Mouse (Mus musculus): ENCODE data around the gene Slc25a21. TPM values are rescaled to one million over a fixed set of nuclear protein-coding genes. Genes with fewer than 3 reads are reported as not detected.

Gene Slc25a21
- polyA plus RNA-seq, 1 experiment from 2014 or later, result 0.19 TPM

DNA sequence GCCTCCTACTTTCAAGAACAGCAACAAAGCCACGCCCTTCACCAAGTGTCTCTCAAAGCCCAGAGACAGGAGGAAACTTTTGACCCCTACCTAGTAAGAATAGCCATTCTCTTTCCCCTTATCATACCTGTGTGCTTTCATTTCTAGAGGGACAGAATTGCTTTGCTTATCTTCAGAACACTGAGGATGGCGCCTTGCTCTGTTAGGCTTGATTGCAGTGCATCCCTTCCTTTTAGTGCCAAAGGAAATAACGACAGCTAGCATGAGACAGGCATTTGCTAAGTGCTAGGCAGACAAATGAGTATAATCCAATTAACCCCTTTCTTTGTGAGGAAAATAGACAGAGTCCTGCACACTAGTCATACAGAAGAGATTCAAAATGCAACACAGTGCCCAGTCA, 34.4 kb downstream of the Slc25a21 start:
- no peak overlapping the region for H3K4me2 ChIP-seq (ENCODE audit: low read length)
- no peak overlapping the region for H3K4me3 ChIP-seq (ENCODE audit: low read depth, low read length)
- no peaks in the 10 kb centered on the region for H3K4me1 ChIP-seq (replicated peaks; ENCODE audit: control insufficient read depth, insufficient read depth, low read length)
- H3K9ac ChIP-seq (ENCODE audit: low read length), result no peak overlapping the region
- WGBS, result 51% methylated on average over 3 of the region's 3 CpGs
- H3K36me3 ChIP-seq (ENCODE audit: control insufficient read depth, insufficient read depth, low read length), result no peaks in the 10 kb centered on the region
- H3K9me3 ChIP-seq (ENCODE audit: control insufficient read depth, low read length), result peaks cover 2% of the 10 kb centered on the region; the same call in 1 of the 2 replicates
- no peak overlapping the region for H3K27ac ChIP-seq (ENCODE audit: low read depth)
- H3K27me3 ChIP-seq (replicated peaks; ENCODE audit: control insufficient read depth, insufficient read depth, low read length), result no peaks in the 10 kb centered on the region
- ATAC-seq (replicated peaks; ENCODE audit: low FRiP score, low TSS enrichment, low read depth), result no peak
- no peak for DNase-seq (ENCODE audit: low spot score)

DNA sequence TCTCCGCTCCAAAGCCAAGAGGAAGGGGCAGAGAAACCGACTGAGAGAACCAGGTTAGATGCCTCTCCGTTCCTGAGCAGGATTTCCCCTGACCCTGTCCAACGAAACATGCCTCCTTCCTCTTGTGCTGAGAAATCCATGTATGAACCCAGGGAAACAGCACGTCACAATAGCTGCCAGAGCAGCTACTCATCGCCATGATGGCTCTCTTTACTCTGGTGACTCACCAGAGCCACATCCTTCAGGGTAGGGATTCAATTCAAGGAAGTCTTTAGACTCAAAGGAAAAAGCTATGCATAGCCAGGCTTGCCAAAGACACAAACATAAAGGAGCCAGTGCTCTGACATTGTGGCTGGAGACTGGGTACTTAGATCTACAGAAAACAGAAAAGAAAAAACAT, 37.4 kb downstream of the Slc25a21 start:
- Histone ChIP-seq H3K4me1 (replicated peaks; ENCODE audit: control insufficient read depth, insufficient read depth, low read length) (no peaks in the 10 kb centered on the region), H3K27me3 (replicated peaks; ENCODE audit: control insufficient read depth, insufficient read depth, low read length) (no peaks in the 10 kb centered on the region), H3K36me3 (ENCODE audit: control insufficient read depth, insufficient read depth, low read length) (no peaks in the 10 kb centered on the region), H3K4me3 (ENCODE audit: low read depth, low read length) (no peak overlapping the region), H3K4me2 (ENCODE audit: low read length) (no peak overlapping the region), H3K9me3 (ENCODE audit: control insufficient read depth, low read length) (no peaks in the 10 kb centered on the region), H3K9ac (ENCODE audit: low read length) (no peak overlapping the region), H3K27ac (ENCODE audit: low read depth) (no peak overlapping the region)
- ATAC-seq (replicated peaks; ENCODE audit: low FRiP score, low TSS enrichment, low read depth) (no peak), DNase-seq (ENCODE audit: low spot score) (no peak)
- 80% methylated on average over 6 of the region's 6 CpGs for WGBS

GRCm38 (mm10) chr12:57158266-57158665, 39.0 kb downstream of the Slc25a21 start:
- no peak overlapping the region for H3K9ac ChIP-seq (ENCODE audit: low read length)
- H3K9me3 ChIP-seq (ENCODE audit: control insufficient read depth, low read length), result no peaks in the 10 kb centered on the region
- H3K4me1 ChIP-seq (replicated peaks; ENCODE audit: control insufficient read depth, insufficient read depth, low read length), result no peaks in the 10 kb centered on the region
- no peaks in the 10 kb centered on the region for H3K36me3 ChIP-seq (ENCODE audit: control insufficient read depth, insufficient read depth, low read length)
- no peak overlapping the region for H3K4me2 ChIP-seq (ENCODE audit: low read length)
- ATAC-seq (replicated peaks; ENCODE audit: low FRiP score, low TSS enrichment, low read depth), result no peak
- H3K4me3 ChIP-seq (ENCODE audit: low read depth, low read length), result no peak overlapping the region
- WGBS, result 63% methylated on average over 3 of the region's 3 CpGs
- DNase-seq (ENCODE audit: low spot score), result no peak
- H3K27me3 ChIP-seq (replicated peaks; ENCODE audit: control insufficient read depth, insufficient read depth, low read length), result no peaks in the 10 kb centered on the region
- no peak overlapping the region for H3K27ac ChIP-seq (ENCODE audit: low read depth)

DNA sequence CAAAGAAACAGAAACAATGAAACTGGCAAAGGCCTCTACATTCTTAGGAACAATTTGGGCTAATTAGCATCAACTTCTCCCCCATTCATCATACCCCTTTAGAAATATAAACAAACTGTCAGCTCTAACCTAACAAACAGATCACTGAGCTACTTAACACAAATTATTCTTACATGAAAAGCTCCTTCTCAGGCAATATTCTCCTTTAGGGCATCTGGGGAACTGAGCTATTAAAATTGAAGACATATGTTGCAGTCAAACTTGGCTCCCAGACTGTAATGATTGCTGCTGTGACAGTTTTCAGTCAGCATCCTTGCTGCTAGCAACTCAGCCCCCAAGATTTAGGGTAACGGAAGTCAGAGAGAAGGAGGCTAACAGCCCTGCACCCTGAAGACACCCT, 58.3 kb downstream of the Slc25a21 start:
- Histone ChIP-seq H3K9me3 (ENCODE audit: control insufficient read depth, low read length) (no peaks in the 10 kb centered on the region), H3K4me1 (replicated peaks; ENCODE audit: control insufficient read depth, insufficient read depth, low read length) (no peaks in the 10 kb centered on the region), H3K4me2 (ENCODE audit: low read length) (no peak overlapping the region), H3K27me3 (replicated peaks; ENCODE audit: control insufficient read depth, insufficient read depth, low read length) (no peaks in the 10 kb centered on the region), H3K27ac (ENCODE audit: low read depth) (no peak overlapping the region), H3K4me3 (ENCODE audit: low read depth, low read length) (no peak overlapping the region), H3K36me3 (ENCODE audit: control insufficient read depth, insufficient read depth, low read length) (no peaks in the 10 kb centered on the region), H3K9ac (ENCODE audit: low read length) (no peak overlapping the region)
- no peak for ATAC-seq (replicated peaks; ENCODE audit: low FRiP score, low TSS enrichment, low read depth)
- no peak for DNase-seq (ENCODE audit: low spot score)
- WGBS, result 83% methylated on average over 1 of the region's 1 CpGs

DNA sequence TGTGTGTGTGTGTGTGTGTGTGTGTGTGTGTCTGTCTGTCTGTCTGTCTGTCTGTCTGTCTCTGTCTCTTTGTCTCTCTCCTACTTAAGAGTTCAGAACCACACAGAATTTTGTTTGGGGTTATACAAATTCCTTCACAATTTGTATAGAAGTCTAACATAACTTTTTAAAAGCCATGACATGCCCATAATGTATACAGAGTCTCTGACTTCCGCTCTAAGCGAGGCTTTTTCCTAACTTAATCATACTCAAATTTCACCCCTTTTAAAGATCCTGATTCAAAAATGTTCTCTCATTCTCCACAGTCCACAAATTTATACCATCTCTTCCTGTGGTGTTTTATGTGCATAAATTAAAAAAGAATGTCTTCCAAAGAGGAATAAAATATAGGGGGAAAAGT, 59.5 kb downstream of the Slc25a21 start:
- no peak for ATAC-seq (replicated peaks; ENCODE audit: low FRiP score, low TSS enrichment, low read depth)
- no peaks in the 10 kb centered on the region for H3K4me1 ChIP-seq (replicated peaks; ENCODE audit: control insufficient read depth, insufficient read depth, low read length)

GRCm38 (mm10) chr12:57118602-57119001, 78.7 kb downstream of the Slc25a21 start:
- Histone ChIP-seq H3K4me3 (ENCODE audit: low read depth, low read length) (no peak overlapping the region), H3K27ac (ENCODE audit: low read depth) (no peak overlapping the region), H3K9ac (ENCODE audit: low read length) (no peak overlapping the region), H3K4me2 (ENCODE audit: low read length) (no peak overlapping the region), H3K4me1 (replicated peaks; ENCODE audit: control insufficient read depth, insufficient read depth, low read length) (no peaks in the 10 kb centered on the region), H3K9me3 (ENCODE audit: control insufficient read depth, low read length) (no peaks in the 10 kb centered on the region), H3K36me3 (ENCODE audit: control insufficient read depth, insufficient read depth, low read length) (no peaks in the 10 kb centered on the region), H3K27me3 (replicated peaks; ENCODE audit: control insufficient read depth, insufficient read depth, low read length) (no peaks in the 10 kb centered on the region)
- no peak for DNase-seq (ENCODE audit: low spot score)
- no peak for ATAC-seq (replicated peaks; ENCODE audit: low FRiP score, low TSS enrichment, low read depth)
- WGBS, result 42% methylated on average over 8 of the region's 8 CpGs

More for the DNA sequence above, 59.5 kb downstream of the Slc25a21 start:
- no peak for DNase-seq (ENCODE audit: low spot score)
- no peak overlapping the region for H3K4me3 ChIP-seq (ENCODE audit: low read depth, low read length)
- H3K9ac ChIP-seq (ENCODE audit: low read length), result no peak overlapping the region
- no peak overlapping the region for H3K4me2 ChIP-seq (ENCODE audit: low read length)
- WGBS, result 62% methylated on average over 2 of the region's 2 CpGs
- H3K27ac ChIP-seq (ENCODE audit: low read depth), result no peak overlapping the region
- H3K9me3 ChIP-seq (ENCODE audit: control insufficient read depth, low read length), result no peaks in the 10 kb centered on the region
- no peaks in the 10 kb centered on the region for H3K36me3 ChIP-seq (ENCODE audit: control insufficient read depth, insufficient read depth, low read length)
- H3K27me3 ChIP-seq (replicated peaks; ENCODE audit: control insufficient read depth, insufficient read depth, low read length), result no peaks in the 10 kb centered on the region

GRCm38 (mm10) chr12:57115516-57115915, 81.8 kb downstream of the Slc25a21 start:
- Histone ChIP-seq H3K9me3 (ENCODE audit: control insufficient read depth, low read length) (no peaks in the 10 kb centered on the region), H3K27me3 (replicated peaks; ENCODE audit: control insufficient read depth, insufficient read depth, low read length) (no peaks in the 10 kb centered on the region), H3K4me1 (replicated peaks; ENCODE audit: control insufficient read depth, insufficient read depth, low read length) (no peaks in the 10 kb centered on the region), H3K36me3 (ENCODE audit: control insufficient read depth, insufficient read depth, low read length) (no peaks in the 10 kb centered on the region), H3K9ac (ENCODE audit: low read length) (no peak overlapping the region), H3K4me2 (ENCODE audit: low read length) (no peak overlapping the region), H3K4me3 (ENCODE audit: low read depth, low read length) (no peak overlapping the region), H3K27ac (ENCODE audit: low read depth) (no peak overlapping the region)
- no peak for ATAC-seq (replicated peaks; ENCODE audit: low FRiP score, low TSS enrichment, low read depth)
- DNase-seq (ENCODE audit: low spot score), result no peak
- 68% methylated on average over 10 of the region's 10 CpGs for WGBS

DNA sequence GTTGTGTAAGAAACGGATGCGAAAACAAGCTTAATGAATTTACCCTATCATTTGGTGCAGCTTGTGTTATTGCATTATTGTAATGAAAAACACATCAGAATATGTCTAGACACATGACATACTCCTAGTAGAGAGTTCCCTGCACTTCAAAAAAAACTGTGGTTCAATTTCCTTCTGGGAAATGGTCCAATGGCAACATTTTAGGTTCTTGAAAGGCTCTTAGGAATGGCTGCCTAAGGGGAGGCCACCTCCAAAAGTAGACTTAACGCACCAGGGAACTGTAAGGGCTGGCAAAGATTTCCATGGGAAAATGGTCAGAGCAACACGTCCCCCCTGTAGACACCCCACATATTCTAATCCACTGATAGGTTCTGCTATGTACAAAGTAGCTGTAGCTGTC, 87.9 kb downstream of the Slc25a21 start:
- no peaks in the 10 kb centered on the region for H3K27me3 ChIP-seq (replicated peaks; ENCODE audit: control insufficient read depth, insufficient read depth, low read length)
- no peak overlapping the region for H3K9ac ChIP-seq (ENCODE audit: low read length)
- ATAC-seq (replicated peaks; ENCODE audit: low FRiP score, low TSS enrichment, low read depth), result no peak
- no peaks in the 10 kb centered on the region for H3K9me3 ChIP-seq (ENCODE audit: control insufficient read depth, low read length)
- no peak overlapping the region for H3K4me3 ChIP-seq (ENCODE audit: low read depth, low read length)
- DNase-seq (ENCODE audit: low spot score), result no peak
- H3K4me2 ChIP-seq (ENCODE audit: low read length), result no peak overlapping the region
- no peaks in the 10 kb centered on the region for H3K36me3 ChIP-seq (ENCODE audit: control insufficient read depth, insufficient read depth, low read length)
- H3K4me1 ChIP-seq (replicated peaks; ENCODE audit: control insufficient read depth, insufficient read depth, low read length), result no peaks in the 10 kb centered on the region
- H3K27ac ChIP-seq (ENCODE audit: low read depth), result no peak overlapping the region
- 89% methylated on average over 4 of the region's 4 CpGs for WGBS

DNA sequence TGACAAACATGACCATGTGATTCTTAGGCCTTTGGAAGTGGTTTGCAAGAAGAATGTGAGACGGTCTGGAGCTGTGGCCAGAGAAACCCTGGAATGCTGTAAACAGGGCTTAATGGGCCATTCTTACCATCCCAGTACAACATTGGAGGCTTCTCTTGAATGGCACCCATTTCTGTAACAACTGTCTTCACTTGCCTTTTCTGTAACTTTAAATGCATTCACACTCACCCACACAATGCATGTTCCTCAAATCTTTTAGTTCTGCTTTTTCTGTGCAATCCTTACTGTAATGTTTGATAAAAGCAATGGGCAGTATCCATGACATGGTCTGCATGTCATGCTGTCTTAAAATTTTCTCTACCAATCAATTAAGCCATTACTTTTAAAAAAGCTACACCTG, 95.0 kb downstream of the Slc25a21 start:
- no peaks in the 10 kb centered on the region for H3K4me1 ChIP-seq (replicated peaks; ENCODE audit: control insufficient read depth, insufficient read depth, low read length)
- no peak for DNase-seq (ENCODE audit: low spot score)
- H3K27me3 ChIP-seq (replicated peaks; ENCODE audit: control insufficient read depth, insufficient read depth, low read length), result no peaks in the 10 kb centered on the region
- H3K27ac ChIP-seq (ENCODE audit: low read depth), result no peak overlapping the region
- ATAC-seq (replicated peaks; ENCODE audit: low FRiP score, low TSS enrichment, low read depth), result no peak
- 79% methylated on average over 1 of the region's 1 CpGs for WGBS
- no peak overlapping the region for H3K9ac ChIP-seq (ENCODE audit: low read length)
- no peaks in the 10 kb centered on the region for H3K9me3 ChIP-seq (ENCODE audit: control insufficient read depth, low read length)
- H3K4me3 ChIP-seq (ENCODE audit: low read depth, low read length), result no peak overlapping the region
- H3K4me2 ChIP-seq (ENCODE audit: low read length), result no peak overlapping the region
- H3K36me3 ChIP-seq (ENCODE audit: control insufficient read depth, insufficient read depth, low read length), result no peaks in the 10 kb centered on the region

All from intestine, embryonic 14.5 days (tissue).